Mouse (Mus musculus) heart, embryonic 16.5 days (tissue): ENCODE results near the gene Trf. TPM values are rescaled to one million over a fixed set of nuclear protein-coding genes. Genes with fewer than 3 reads are reported as not detected.

ENCODE experiments used
- polyA plus RNA-seq: library from polyadenylated mRNA; unstranded; fragments of >200 nt; fragmentation: Nextera tagmentation; extraction: Ambion mirVana; gene quantifications from 2 replicates; pipeline ENCODE4 v1.2.1, GENCODE M21; 2015

Gene Trf
- polyA plus RNA-seq, 1 experiment from 2014 or later, result 52.4 TPM

Other genes with a start within 250 kb of the Trf start
- 7.9 and 8.2 TPM in 2 replicates for gene Slco2a1, start 241.7 kb downstream of the Trf start, polyA plus RNA-seq
- 2.1 and 2.8 TPM in 2 replicates for gene Rab6b, start 118.7 kb downstream of the Trf start, polyA plus RNA-seq
- gene Srprb, start 28.3 kb downstream of the Trf start, polyA plus RNA-seq, result 42.6 and 46.7 TPM in 2 replicates
- 4.4 TPM in 1 of 2 replicates, not detected in the other for gene Gm20425, start 137 bp downstream of the Trf start, polyA plus RNA-seq
- 1.0 and 1.7 TPM in 2 replicates for gene 1300017J02Rik, start 74.6 kb upstream of the Trf start, polyA plus RNA-seq
- gene Topbp1, start 74.8 kb upstream of the Trf start, polyA plus RNA-seq, result 36.9 and 37.2 TPM in 2 replicates
- gene Cdv3, start 135.4 kb upstream of the Trf start, polyA plus RNA-seq, result 77.5 and 89.1 TPM in 2 replicates
- 0.76 and 1.1 TPM in 2 replicates for gene Bfsp2, start 250.0 kb upstream of the Trf start, polyA plus RNA-seq